In the genomic region with DNA sequence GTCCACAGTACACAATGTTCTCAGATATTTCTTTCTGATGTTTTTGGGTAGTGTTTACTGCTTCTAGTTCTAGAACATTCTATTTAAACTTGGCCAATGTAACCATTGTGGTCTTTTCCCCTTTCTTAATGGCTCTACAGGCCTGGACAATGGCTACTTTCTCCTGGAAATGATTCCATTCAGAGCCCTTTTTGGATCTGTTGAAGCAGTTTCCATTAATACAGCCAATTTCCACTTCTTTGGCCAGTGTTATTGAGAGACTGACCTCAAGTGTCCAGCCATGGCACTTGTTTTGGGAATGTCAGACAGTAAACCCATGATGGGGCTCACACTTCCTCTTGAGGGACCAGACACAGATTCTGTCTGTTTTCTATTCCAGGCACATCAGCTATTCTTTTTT, we compare ENCODE assay signal across 32 mouse cellular contexts. TPM values are rescaled to one million over a fixed set of nuclear protein-coding genes. Genes with fewer than 3 reads are reported as not detected.
DNase-seq lines count a peak whose midpoint lies in the region; TF ChIP-seq lines count a peak whose summit lies in the region.
"Had no signal": no experiment of that assay in that cellular context is flagged by ENCODE, and none has a peak within 500 bp of the region (broad histone marks: within the 10 kb centered on the region; RNA-seq: fewer than 3 reads in every experiment).

No protein-coding gene starts in this region.

- no peak for TF ChIP-seq CTCF in layer of hippocampus, adult 2 months (conservative IDR thresholded peaks at IDR 0.05)

- H3K27ac ChIP-seq in layer of hippocampus, adult 2 months, result peak overlapping the region; percentile 84
- H3K27ac ChIP-seq: hindbrain, embryonic 10.5 days; intestine, embryonic 15.5 days; kidney, postnatal 0 days; liver, embryonic 12.5 days; midbrain, embryonic 10.5 days; neural tube, embryonic 12.5 days; stomach, postnatal 0 days had no signal

- intact Hi-C loops in heart, postnatal 36 days (cut with DNase I), result no loop called here

- H3K4me3 ChIP-seq in layer of hippocampus, adult 2 months, result no peak overlapping the region
- H3K4me3 ChIP-seq: erythroblast, embryonic 14.5 days; hindbrain, embryonic 10.5 days; intestine, embryonic 15.5 days; liver, embryonic 12.5 days; midbrain, embryonic 10.5 days; myocyte; neural tube, embryonic 12.5 days had no signal

- peak; percentile 52 for DNase-seq in gastrocnemius, adult 18-20 months (ENCODE audit: low spot score)
- DNase-seq in gastrocnemius, postnatal 25 days, result no peak
- DNase-seq in heart, adult 8-10 months (ENCODE audit: low spot score), result peak; percentile 64
- no peak for DNase-seq in heart, postnatal 36 days
- DNase-seq in layer of hippocampus, adult 2 months (ENCODE audit: low spot score in 2 of 2), result peak in 1 of 2 experiments; percentile 37
- DNase-seq in layer of hippocampus, postnatal 36 days, result no peak
- peak; percentile 61 for DNase-seq in Muller cell, postnatal 12 days (ENCODE audit: inconsistent ontology term)
- no peak for DNase-seq in cerebellum, adult 11-12 months
- DNase-seq: adrenal gland, postnatal 14 days; cerebellum, adult 11 months; cerebellum, adult 9-11 months; kidney, adult 2 months; kidney, postnatal 4 days; left cerebral cortex, postnatal 4 days; liver, postnatal 0 days; right cerebral cortex, adult 18-20 months; thymus, adult 18-20 months; thymus, postnatal 36 days had no signal

RNA-seq across cellular contexts. Expression of gene 9230104L09Rik, which starts 3.1 kb away (rescaled TPM):
- total RNA-seq in gastrocnemius, adult 18-20 months (2021), result 1 to 10 TPM in 1 of 2 experiments, under 1 TPM in 1; 0.88 to 1.5 TPM
- total RNA-seq in gastrocnemius, postnatal 25 days (2021), result 1 to 10 TPM; 1.3 to 1.4 TPM
- total RNA-seq in heart, adult 8-10 months (2022), result 1 to 10 TPM in 2 of 4 experiments, under 1 TPM in 2; 0.63 to 1.4 (median 0.89) TPM
- total RNA-seq in heart, postnatal 36 days (2021), result under 1 TPM in 1 of 2 experiments, not detected in 1; 0.70 TPM
- total RNA-seq in layer of hippocampus, adult 2 months (2021), result not detected
- not detected for total RNA-seq in layer of hippocampus, postnatal 36 days (2021)
- total RNA-seq: common myeloid progenitor, adult 5-6 weeks; G1E; gastrocnemius, postnatal 4 days; layer of hippocampus, postnatal 14 days; left cerebral cortex, postnatal 4 days; megakaryocyte progenitor cell, adult 5-6 weeks had no signal

RNA-seq across cellular contexts. Expression of gene Cst3, which starts 13.8 kb away (rescaled TPM):
- total RNA-seq in gastrocnemius, adult 18-20 months (2021), result 100 to 1,000 TPM; 596 to 649 TPM
- 100 to 1,000 TPM; 540 to 563 TPM for total RNA-seq in gastrocnemius, postnatal 25 days (2021)
- total RNA-seq in heart, adult 8-10 months (2022), result 1,000 to 10,000 TPM in 1 of 4 experiments, 100 to 1,000 TPM in 3; 949 to 1,042 (median 983) TPM
- total RNA-seq in heart, postnatal 36 days (2021), result 1,000 to 10,000 TPM; 1,014 to 1,057 TPM
- 1,000 to 10,000 TPM; 2,176 to 2,304 TPM for total RNA-seq in layer of hippocampus, adult 2 months (2021)
- total RNA-seq in layer of hippocampus, postnatal 36 days (2021), result 1,000 to 10,000 TPM; 2,172 to 2,182 TPM

RNA-seq across cellular contexts. Expression of gene Cst9, which starts 26.7 kb away (rescaled TPM):
- total RNA-seq in gastrocnemius, adult 18-20 months (2021), result not detected
- total RNA-seq in gastrocnemius, postnatal 25 days (2021), result not detected
- 1 to 10 TPM in 1 of 4 experiments, under 1 TPM in 3; 0.54 to 1.1 (median 0.83) TPM for total RNA-seq in heart, adult 8-10 months (2022)
- 1 to 10 TPM in 1 of 2 experiments, under 1 TPM in 1; 0.68 to 1.2 TPM for total RNA-seq in heart, postnatal 36 days (2021)
- not detected for total RNA-seq in layer of hippocampus, adult 2 months (2021)
- total RNA-seq in layer of hippocampus, postnatal 36 days (2021), result not detected
- total RNA-seq: adrenal gland, postnatal 14 days; common myeloid progenitor, adult 5-6 weeks; G1E; gastrocnemius, postnatal 4 days; layer of hippocampus, postnatal 14 days; left cerebral cortex, postnatal 4 days; megakaryocyte progenitor cell, adult 5-6 weeks had no signal

RNA-seq across cellular contexts. Expression of gene Cst13, which starts 41.8 kb away (rescaled TPM):
- total RNA-seq in gastrocnemius, adult 18-20 months (2021), result not detected
- not detected for total RNA-seq in gastrocnemius, postnatal 25 days (2021)
- total RNA-seq in heart, adult 8-10 months (2022), result not detected
- total RNA-seq in heart, postnatal 36 days (2021), result not detected
- total RNA-seq in layer of hippocampus, adult 2 months (2021), result not detected
- total RNA-seq in layer of hippocampus, postnatal 36 days (2021), result not detected
- total RNA-seq: adrenal gland, postnatal 14 days; common myeloid progenitor, adult 5-6 weeks; gastrocnemius, postnatal 4 days; layer of hippocampus, postnatal 14 days; megakaryocyte progenitor cell, adult 5-6 weeks had no signal

Comparison
In these comparisons a context has a peak if more than half of its experiments do, and no peak if none do; other contexts are left out.
1. DNase-seq: peak in gastrocnemius, adult 18-20 months (single experiment), heart, adult 8-10 months (single experiment) and Muller cell, postnatal 12 days (single experiment); none in gastrocnemius, postnatal 25 days (single experiment), heart, postnatal 36 days (0 of 2), layer of hippocampus, postnatal 36 days (0 of 2) and cerebellum, adult 11-12 months (single experiment).